Mouse (Mus musculus): ENCODE results near the gene Wdr45. TPM values are rescaled to one million over a fixed set of nuclear protein-coding genes. Genes with fewer than 3 reads are reported as not detected.
"Not testable (repeated sequence)": the region's sequence is repeated elsewhere in the genome, so short reads cannot be mapped to it uniquely, and the experiment has no call there.

The Wdr45 gene
- 14.9 and 33.6 TPM in 2 replicates for polyA plus RNA-seq (2012; rRNA removed)

DNA sequence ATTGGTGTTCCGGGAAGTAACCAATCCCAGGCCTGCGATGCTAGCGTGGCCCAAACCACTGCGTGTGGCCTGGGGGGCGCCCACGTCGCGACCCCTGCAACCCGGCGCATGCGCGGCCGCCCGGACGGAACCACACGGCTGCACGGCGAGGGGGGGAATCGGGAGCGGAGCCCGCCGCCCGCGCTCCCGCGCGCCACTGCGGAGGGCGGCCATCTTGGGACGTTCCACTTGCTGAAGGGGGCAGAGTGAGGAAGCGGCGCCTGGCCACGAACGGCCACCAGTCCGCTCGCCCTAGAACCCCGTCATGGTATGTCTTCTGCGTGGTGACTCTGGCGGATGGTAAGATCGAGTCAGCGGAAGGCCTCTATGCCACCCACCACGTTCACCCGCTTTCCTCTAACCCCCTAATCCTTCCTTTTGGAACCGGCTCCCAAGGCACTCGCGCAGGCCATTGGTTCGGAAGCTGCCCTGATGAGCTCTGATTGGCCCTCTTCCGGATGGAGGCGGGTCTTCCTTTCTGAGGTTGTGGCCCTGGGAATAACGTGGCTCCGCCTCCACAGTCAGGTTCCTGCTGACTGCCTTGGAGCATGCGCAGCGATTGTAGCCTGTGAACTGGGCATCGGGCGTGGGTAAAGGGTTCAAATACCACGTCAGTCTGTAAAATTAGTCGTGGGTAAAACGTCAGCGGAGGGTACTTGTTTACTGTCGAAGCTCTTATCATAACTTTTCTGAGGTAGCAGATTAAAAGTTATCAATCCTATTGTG is at the start of gene Wdr45:
Wdr45 (plus strand) TSS at position 199 of the 765 bp plus-strand sequence.
- H3K4me3 ChIP-seq (ENCODE audit: low read depth, low read length): peak within 1 kb of the TSS; percentile 51
- not testable (repeated sequence) for H3K27me3 ChIP-seq (ENCODE audit: control insufficient read depth, insufficient read depth, low read length); H3K27ac ChIP-seq (ENCODE audit: insufficient read depth, low read depth, low read length); H3K4me1 ChIP-seq (ENCODE audit: control insufficient read depth, insufficient read depth, insufficient read length, low read length); H3K36me3 ChIP-seq (ENCODE audit: control insufficient read depth, insufficient read depth, low read length)
- WGBS: 10% methylated on average over 27 of the region's 60 CpGs

DNA sequence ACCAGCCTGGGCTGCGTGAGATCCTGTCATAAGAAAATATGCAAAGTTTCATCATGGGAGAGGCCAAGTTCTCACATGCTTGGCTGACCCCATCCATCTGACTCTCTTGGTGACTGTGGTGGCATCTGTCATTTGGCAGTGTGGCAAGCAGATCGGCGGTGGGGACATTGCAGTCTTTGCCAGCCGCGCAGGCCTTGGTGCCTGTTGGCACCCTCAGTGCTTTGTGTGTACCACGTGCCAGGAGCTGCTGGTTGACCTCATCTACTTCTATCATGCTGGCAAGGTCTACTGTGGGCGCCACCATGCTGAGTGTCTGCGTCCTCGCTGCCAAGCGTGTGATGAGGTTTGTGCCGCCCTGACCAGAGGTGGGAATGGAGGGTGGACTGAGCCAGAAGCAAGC is 49.3 kb upstream of the Wdr45 start:
- Histone ChIP-seq H3K4me1 (ENCODE audit: control insufficient read depth, insufficient read depth, insufficient read length, low read length) (peaks cover 3% of the 10 kb centered on the region; the same call in 1 of the 2 replicates), H3K27me3 (ENCODE audit: control insufficient read depth, insufficient read depth, low read length) (no peaks in the 10 kb centered on the region), H3K4me3 (ENCODE audit: low read depth, low read length) (no peak overlapping the region), H3K36me3 (ENCODE audit: control insufficient read depth, insufficient read depth, low read length) (peaks cover 16% of the 10 kb centered on the region), H3K27ac (ENCODE audit: insufficient read depth, low read depth, low read length) (no peak overlapping the region)
- 89% methylated on average over 11 of the region's 11 CpGs for WGBS
- TF ChIP-seq CTCF (IDR thresholded peaks at IDR 0.05; ENCODE audit: extremely low read depth, insufficient read length, insufficient replicate concordance, low read depth, low read length) (no peak), POLR2A (IDR thresholded peaks at IDR 0.05; ENCODE audit: low read depth, low read length) (no peak)

DNA sequence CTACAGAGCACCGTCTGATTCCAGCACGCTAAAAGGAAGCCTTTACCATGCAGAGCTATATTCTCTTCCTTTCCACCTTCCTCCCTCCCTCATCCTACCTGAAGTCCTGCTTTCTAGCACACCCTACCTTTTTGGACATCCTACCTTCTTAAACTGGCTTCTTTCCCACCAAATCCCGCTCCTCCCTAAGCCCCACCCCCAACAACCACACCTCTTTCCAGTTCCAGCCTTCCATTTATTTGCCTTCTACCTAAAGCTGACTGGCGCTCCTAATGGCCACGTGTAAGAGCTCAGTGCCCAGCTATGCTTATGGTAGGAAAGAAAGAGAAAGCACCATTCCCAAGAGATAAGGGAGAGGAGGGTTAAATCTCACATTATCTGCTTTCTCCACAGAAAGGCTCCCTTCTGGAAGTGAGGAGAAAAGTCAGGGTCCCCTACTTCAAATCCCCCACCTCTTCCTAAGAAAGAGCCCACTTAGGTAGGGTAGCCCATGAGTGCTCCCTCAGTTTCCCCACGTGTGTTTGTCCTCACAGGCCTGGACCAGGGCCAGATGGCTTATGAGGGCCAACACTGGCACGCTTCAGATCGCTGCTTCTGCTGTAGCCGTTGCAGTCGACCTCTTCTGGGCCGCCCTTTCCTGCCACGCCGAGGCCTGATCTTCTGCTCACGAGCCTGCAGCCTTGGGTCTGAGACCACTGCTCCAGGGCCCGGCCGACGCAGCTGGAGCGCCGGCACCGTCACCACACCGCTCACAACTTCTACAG is 48.2 kb upstream of the Wdr45 start:
- no peak overlapping the region for H3K27ac ChIP-seq (ENCODE audit: insufficient read depth, low read depth, low read length)
- WGBS: 52% methylated on average over 21 of the region's 21 CpGs
- no peak overlapping the region for H3K4me3 ChIP-seq (ENCODE audit: low read depth, low read length)
- H3K36me3 ChIP-seq (ENCODE audit: control insufficient read depth, insufficient read depth, low read length): peaks cover 16% of the 10 kb centered on the region
- no peaks in the 10 kb centered on the region for H3K27me3 ChIP-seq (ENCODE audit: control insufficient read depth, insufficient read depth, low read length)
- TF ChIP-seq CTCF (IDR thresholded peaks at IDR 0.05; ENCODE audit: extremely low read depth, insufficient read length, insufficient replicate concordance, low read depth, low read length): no peak
- no peak for TF ChIP-seq POLR2A (IDR thresholded peaks at IDR 0.05; ENCODE audit: low read depth, low read length)
- peaks cover 3% of the 10 kb centered on the region; the same call in 1 of the 2 replicates for H3K4me1 ChIP-seq (ENCODE audit: control insufficient read depth, insufficient read depth, insufficient read length, low read length)

DNA sequence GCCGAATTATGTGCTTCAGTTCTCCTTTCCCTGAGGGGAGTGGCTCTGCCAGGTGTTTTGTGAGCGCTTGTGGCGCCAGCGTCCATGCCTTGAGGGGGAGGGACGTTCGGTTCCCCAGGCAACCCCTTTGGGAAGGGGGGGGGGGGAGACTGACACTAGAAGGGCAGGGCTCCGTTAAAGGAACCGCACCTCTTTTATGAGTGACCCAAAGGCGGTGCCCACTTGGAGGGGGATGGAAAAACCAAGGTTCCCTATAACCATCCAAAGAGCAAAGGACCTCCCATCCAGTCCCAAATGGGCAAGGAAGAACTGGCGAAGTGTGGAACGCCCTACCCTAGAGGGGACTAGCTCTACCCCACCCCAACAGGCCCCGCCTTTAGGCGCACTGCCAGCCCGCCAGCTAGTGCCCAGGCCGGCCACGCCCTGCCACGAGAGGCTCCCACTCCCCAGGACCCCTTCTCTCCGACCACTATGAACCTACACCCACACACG is 43.7 kb upstream of the Wdr45 start:
- 11% methylated on average over 18 of the region's 19 CpGs for WGBS
- H3K36me3 ChIP-seq (ENCODE audit: control insufficient read depth, insufficient read depth, low read length): peaks cover 11% of the 10 kb centered on the region
- peak overlapping the region; percentile 77 for H3K27ac ChIP-seq (ENCODE audit: insufficient read depth, low read depth, low read length)
- no peaks in the 10 kb centered on the region for H3K27me3 ChIP-seq (ENCODE audit: control insufficient read depth, insufficient read depth, low read length)
- TF ChIP-seq CTCF (IDR thresholded peaks at IDR 0.05; ENCODE audit: extremely low read depth, insufficient read length, insufficient replicate concordance, low read depth, low read length): no peak
- no peak for TF ChIP-seq POLR2A (IDR thresholded peaks at IDR 0.05; ENCODE audit: low read depth, low read length)
- H3K4me3 ChIP-seq (ENCODE audit: low read depth, low read length): peak overlapping the region; percentile 87
- H3K4me1 ChIP-seq (ENCODE audit: control insufficient read depth, insufficient read depth, insufficient read length, low read length): peaks cover 7% of the 10 kb centered on the region; the same call in 1 of the 2 replicates

DNA sequence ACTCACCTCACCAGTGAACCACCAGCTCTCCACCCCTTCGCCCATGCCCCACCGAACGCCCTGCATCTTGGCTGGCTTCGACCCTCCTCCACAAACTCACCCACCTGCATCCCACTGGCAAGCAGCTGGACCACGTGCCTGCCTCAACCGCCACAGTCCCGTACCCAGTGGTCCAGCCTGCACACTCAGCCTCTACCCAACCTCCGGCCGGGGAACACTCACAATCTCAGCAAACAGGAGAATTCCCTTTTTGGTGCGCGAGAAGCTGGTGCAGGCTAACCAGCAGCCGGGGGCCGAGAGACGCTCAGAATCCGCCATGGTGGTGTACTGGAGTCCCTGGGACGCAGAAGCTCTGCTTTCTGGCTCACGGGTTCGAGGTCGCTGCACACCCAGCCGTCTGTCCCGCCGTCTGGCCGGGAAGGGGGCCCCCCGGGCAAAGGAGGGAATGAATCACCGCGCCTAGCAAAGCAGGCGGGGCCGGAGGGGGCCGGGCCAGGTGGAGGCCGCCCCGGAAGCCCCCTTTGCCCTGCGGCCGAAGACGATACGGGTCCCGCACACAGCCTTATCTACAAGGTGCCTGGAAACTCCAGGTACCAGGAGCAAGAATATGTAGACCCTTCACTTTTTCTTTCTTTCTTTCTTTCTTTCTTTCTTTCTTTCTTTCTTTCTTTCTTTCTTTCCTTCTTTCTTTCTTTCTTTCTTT is 43.1 kb upstream of the Wdr45 start, which contains the start of gene Plp2:
Plp2 (minus strand) TSS at position 470 of the 703 bp plus-strand sequence.
- H3K4me1 ChIP-seq (ENCODE audit: control insufficient read depth, insufficient read depth, insufficient read length, low read length): peaks cover 5% of the 10 kb centered on the region; the same call in 1 of the 2 replicates
- peak within 1 kb of the TSS; percentile 77 for H3K27ac ChIP-seq (ENCODE audit: insufficient read depth, low read depth, low read length)
- H3K4me3 ChIP-seq (ENCODE audit: low read depth, low read length): peak within 1 kb of the TSS; percentile 87
- H3K36me3 ChIP-seq (ENCODE audit: control insufficient read depth, insufficient read depth, low read length): peaks cover 11% of the 10 kb centered on the region
- TF ChIP-seq CTCF (IDR thresholded peaks at IDR 0.05; ENCODE audit: extremely low read depth, insufficient read length, insufficient replicate concordance, low read depth, low read length) (no peak), POLR2A (IDR thresholded peaks at IDR 0.05; ENCODE audit: low read depth, low read length) (no peak)
- 11% methylated on average over 35 of the region's 36 CpGs for WGBS
- H3K27me3 ChIP-seq (ENCODE audit: control insufficient read depth, insufficient read depth, low read length): no peaks in the 10 kb centered on the region

- Histone ChIP-seq H3K36me3 (ENCODE audit: control insufficient read depth, insufficient read depth, low read length) (peaks cover 2% of the 10 kb centered on the region; the same call in 1 of the 2 replicates), H3K4me1 (ENCODE audit: control insufficient read depth, insufficient read depth, insufficient read length, low read length) (peaks cover 4% of the 10 kb centered on the region; the same call in 1 of the 2 replicates), H3K27ac (ENCODE audit: insufficient read depth, low read depth, low read length) (no peak overlapping the region), H3K4me3 (ENCODE audit: low read depth, low read length) (no peak overlapping the region), H3K27me3 (ENCODE audit: control insufficient read depth, insufficient read depth, low read length) (no peaks in the 10 kb centered on the region)
- 58% methylated on average over 6 of the region's 6 CpGs for WGBS
- TF ChIP-seq POLR2A (IDR thresholded peaks at IDR 0.05; ENCODE audit: low read depth, low read length): no peak
- TF ChIP-seq CTCF (IDR thresholded peaks at IDR 0.05; ENCODE audit: extremely low read depth, insufficient read length, insufficient replicate concordance, low read depth, low read length): no peak
Observed at GRCm38 (mm10) chrX:7672739-7673138, 41.4 kb upstream of the Wdr45 start.

Measured in small intestine, adult 2 months (tissue).